Mouse (Mus musculus): ENCODE measurements around the gene Acvrl1.

DNA sequence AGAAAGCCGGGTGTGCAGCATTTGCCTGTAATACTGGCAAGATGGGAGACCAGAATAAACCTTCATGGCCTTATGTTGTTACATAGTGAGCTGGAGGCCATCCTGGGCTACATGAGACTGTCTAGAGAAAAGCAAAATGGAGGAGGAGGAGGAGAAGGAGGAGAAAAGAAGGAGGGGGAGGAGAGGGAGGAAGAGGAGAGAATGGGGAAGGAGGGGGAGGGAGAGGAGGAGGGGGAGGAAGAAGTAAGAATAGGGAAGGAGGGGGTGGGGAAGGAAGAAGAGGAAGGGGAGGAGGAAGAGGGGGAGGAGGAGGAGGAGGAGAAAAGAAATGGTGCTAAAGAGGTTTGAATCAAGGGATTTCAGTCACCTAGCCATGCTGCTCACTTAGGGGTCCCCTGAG lies 31.8 kb downstream of the Acvrl1 start:
- TF ChIP-seq EP300 (IDR thresholded peaks at IDR 0.05; ENCODE audit: low read depth) (no peak), CTCF (IDR thresholded peaks at IDR 0.05; ENCODE audit: low read depth) (no peak)
